Mouse (Mus musculus) brain, adult 2 months (tissue): ENCODE results near the gene Cdh23.
"Not testable (repeated sequence)": the region's sequence is repeated elsewhere in the genome, so short reads cannot be mapped to it uniquely, and the experiment has no call there.

Experiments
- DNase-seq: peaks from one replicate; pipeline ENCODE4 v3.0.0; 2011; ENCODE audit warnings: low read depth, low spot score

Gene Cdh23

GRCm38 (mm10) chr10:60696390-60696789 lies at the start of gene Cdh23:
Cdh23 (minus strand) TSS chr10:60696490.
- DNase-seq: no peak

GRCm38 (mm10) chr10:60744543-60745290 lies 48.4 kb upstream of the Cdh23 start:
- DNase-seq: peak; percentile 30

- DNase-seq: no peak
Observed at GRCm38 (mm10) chr10:60743681-60744080, 47.4 kb upstream of the Cdh23 start.

DNA sequence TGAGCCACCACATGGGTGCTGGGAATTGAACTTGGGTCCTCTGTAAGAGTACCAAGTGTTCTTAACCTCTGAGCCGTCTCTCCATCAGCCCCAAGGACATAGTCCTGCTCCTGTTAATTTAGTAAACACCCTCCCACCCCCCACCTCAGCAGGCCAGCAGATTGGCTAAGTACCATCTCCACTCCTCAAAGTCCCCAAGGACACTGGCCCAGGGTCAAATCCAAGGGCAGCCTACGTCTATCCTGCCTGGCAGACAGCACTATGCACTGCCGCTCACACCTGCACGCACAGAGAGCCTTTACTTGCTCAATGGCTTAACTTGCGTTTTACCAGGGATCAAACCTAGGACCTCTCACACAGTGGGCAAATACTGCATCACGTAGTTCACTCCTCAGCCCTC lies 46.7 kb upstream of the Cdh23 start:
- no peak for DNase-seq

- not testable (repeated sequence) for DNase-seq
Observed at GRCm38 (mm10) chr10:60742296-60742695, 46.0 kb upstream of the Cdh23 start.

DNA sequence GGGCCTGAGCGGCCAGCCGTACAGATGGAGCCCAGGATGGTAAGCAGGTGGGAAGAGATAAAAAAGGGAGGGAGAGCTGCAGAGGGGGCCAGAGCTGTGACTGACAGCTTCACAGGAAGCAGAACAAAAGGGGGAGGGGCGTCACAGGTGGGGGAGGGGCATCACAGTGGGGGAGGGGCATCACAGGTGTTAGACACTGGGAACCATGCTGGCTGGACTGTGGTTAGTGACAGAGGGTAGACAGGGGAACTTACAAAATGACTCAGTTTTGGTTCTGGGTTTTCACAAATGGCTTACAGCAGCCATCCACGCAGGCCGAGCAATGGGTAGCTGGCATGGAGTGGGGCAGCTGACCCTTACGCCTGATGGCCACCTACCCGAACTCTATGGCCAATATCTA lies 45.1 kb upstream of the Cdh23 start:
- DNase-seq: no peak

DNA sequence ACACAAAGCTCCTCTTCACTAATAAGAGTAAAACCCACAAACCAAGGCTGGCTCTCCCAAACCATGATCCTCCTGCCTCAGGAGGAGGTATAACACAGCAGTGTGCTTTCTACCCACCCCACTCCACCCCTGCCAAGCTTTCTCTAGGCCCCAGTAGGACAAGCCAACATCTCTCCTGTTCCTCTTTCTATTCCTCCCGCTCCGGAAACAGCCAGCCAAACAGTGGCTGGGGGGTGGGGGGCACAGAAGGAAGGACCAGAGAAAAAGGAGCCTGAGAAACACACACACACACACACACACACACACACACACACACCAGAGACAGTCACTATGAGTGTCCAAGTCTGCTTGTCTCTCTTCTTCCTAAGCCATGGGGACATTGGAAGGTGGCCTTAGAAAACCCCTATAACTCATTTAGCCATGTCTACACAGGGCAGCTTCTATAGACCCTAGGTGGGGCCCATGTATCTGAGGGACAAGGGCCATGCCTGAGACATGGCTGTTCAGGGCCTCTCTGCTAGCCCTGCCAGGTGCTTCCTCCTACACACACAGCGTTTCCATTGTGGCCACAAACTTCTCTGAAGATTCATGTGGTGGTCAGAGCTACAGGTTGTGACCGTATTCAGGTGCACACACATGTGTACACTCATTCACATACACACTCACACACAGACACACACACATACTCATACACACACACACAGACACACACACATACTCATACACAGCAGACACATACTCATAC lies 43.5 kb upstream of the Cdh23 start:
- DNase-seq: peak; percentile 36

DNA sequence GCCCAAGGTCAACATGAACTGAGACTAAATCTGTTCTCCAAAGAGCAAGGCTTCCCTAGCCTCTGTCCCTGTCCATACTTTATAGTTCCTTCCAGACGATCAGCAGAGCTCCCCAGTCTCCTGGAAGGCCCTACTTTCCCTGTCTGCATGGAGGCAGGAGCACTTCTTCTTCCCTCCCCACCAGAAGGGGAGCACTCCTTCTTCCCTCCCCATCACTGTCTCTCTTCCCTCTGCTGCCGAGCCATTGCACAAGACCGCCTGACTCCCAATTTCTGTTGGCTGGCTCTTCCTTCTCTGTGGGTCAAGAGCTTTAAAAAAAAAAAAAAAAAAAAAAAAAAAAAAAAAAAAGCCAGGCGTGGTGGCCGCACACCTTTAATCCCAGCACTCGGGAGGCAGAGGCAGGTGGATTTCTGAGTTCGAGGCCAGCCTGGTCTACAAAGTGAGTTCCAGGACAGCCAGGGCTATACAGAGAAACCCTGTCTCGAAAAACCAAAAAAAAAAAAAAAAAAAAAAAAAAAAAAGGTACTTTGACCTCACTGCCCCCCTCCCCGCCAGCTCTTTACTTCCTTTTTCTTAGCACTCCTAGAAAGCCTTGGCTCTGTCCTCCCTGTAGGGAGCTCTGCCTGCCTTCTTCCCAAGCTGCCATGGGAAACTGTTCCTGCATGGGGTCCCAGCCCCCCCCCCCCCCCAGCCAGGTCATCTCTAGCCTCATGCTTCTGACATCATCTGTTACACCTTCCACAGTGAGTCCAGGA lies 41.8 kb upstream of the Cdh23 start:
- DNase-seq: peak; percentile 43

GRCm38 (mm10) chr10:60737169-60737728 lies 41.0 kb upstream of the Cdh23 start:
- no peak for DNase-seq

DNA sequence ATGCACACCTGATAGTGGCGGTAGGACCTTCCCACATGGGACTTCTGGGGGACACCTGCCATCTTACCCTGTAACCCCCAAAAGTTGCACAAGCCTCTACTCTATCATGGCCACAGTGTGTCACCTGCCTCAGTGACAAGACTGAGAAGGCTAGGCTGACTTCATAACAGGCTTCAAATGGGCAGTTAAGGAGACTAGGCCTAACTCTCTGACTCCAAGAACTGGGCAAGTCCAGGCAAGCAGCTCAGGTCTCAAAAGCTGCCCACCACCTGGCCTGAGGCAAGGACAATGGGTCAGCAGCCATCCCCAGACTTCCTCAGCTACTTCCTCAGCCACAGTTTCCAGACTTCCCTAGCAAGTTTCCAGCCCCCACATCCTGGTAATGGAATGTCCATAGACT lies 39.4 kb upstream of the Cdh23 start:
- DNase-seq: no peak

DNA sequence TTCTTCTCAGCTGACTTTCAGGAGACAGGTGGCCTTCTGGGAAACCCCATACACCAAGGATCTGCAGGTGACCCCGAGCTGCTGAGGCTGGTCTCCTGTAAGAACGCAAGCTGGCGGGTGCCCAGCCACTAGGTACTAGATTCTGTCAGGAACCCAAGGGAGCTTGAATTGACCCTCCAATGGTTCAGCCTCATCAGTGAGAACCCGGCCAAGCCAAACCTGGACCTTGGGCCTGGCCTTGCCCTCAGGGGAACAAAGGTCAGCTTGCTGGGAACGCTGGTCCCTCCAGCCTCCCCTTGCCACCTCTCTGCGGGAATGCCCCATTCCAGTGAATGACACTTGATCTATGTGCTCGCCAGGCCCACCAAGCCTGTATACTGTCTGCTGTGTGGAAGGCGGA lies 37.2 kb upstream of the Cdh23 start:
- no peak for DNase-seq

- DNase-seq: peak; percentile 35
Observed at GRCm38 (mm10) chr10:60732397-60732861, 36.1 kb upstream of the Cdh23 start.

DNA sequence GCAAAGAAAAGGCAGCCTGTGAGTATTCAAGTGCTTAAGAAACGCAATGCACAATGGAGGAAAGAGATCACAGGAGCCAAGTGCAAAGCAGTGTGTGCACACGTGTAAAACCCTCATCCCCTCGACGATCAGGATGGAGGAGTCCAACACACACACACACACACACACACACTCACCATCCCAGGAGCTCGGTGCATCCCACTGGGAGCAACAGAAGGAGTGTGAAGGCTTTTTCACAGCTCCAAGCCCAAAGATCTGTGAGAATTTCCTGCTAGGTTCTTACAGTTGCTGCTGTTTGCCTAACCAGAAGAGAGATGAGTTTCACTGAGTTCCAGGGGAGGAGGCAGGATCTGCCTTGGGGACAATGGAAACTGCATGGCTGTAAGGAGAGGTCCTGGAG lies 35.5 kb upstream of the Cdh23 start:
- peak; percentile 46 for DNase-seq

- no peak for DNase-seq
Observed at GRCm38 (mm10) chr10:60727301-60727700, 31.0 kb upstream of the Cdh23 start.

GRCm38 (mm10) chr10:60726896-60727295 lies 30.6 kb upstream of the Cdh23 start:
- no peak for DNase-seq

GRCm38 (mm10) chr10:60724496-60724895 lies 28.2 kb upstream of the Cdh23 start:
- DNase-seq: no peak

GRCm38 (mm10) chr10:60723345-60723744 lies 27.1 kb upstream of the Cdh23 start:
- DNase-seq: no peak

DNA sequence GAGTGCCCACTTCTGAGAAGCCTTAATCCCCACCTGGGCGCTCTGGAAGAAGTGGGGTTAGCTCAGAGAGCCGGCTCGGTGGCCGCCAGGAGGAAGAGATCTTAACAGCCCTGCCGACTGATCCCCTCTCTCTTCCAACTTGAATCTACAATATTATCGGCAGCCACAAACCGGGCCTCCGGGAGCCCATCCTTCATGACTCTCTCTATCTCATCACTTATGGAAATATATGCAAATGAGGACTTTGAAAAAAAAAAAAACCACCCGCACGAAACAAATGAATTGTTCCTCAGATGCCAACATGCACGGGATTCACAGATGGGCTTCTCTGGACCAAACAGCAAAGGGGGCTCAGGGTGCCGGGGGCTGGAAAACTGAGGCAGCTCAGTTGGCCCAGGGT lies 25.4 kb upstream of the Cdh23 start:
- no peak for DNase-seq

DNA sequence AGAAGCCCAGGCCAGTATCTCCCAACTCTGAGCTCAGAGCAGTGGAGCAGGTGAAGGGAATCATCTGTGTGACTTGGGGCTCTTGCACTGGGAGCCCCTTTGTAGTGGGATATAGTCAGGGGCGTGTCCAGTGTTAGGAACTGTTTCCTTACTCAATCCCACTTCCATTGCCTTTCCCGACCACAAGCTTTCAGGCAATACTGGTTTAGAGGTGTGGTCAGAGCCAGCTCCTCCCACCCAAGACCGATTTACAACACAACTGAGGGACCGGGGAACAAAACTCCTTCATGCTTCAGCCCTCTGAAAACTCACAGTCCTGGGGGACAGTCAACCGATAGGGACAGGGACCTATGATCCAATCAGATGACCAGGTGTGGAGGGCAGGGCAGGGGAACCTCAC lies 24.2 kb upstream of the Cdh23 start:
- no peak for DNase-seq

GRCm38 (mm10) chr10:60718491-60718890 lies 22.2 kb upstream of the Cdh23 start:
- DNase-seq: no peak

- no peak for DNase-seq
Observed at GRCm38 (mm10) chr10:60716449-60716848, 20.2 kb upstream of the Cdh23 start.

DNA sequence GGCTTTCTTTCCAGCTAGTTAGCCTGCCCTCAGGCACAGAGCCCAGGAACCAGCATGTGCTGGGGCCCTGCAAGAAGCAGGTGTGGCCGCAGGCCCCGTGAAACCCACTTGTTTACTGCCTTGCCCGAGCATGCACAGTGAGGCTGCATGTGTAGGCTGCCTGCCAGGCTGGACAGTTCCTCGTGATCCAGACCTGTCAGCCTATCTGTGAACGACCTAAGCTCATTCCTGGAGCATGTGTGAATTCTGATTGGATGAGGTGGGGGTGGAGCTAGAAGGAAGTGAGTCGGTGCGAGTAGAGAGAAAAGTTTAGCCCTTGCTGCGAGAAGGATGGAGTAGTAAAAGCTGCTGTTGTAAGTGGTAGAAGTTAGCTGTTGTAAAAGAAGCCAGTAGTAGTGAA lies 16.0 kb upstream of the Cdh23 start:
- DNase-seq: not testable (repeated sequence)
